Mouse (Mus musculus) testis, adult 2 months (tissue): ENCODE data around the gene Gns.

ENCODE experiments used
- CTCF ChIP-seq: fragments of 200-500 bp; IDR thresholded peaks from 2 replicates; pipeline ENCODE4 v1.5.1; 2012; ENCODE audit warnings: low read depth, mild to moderate bottlenecking, inconsistent platforms, low read length, moderate library complexity; ENCODE audit not compliant: control insufficient read depth, insufficient read depth, insufficient replicate concordance
- POLR2A ChIP-seq: fragments of 200-500 bp; IDR thresholded peaks from 2 replicates; pipeline ENCODE4 v1.6.1; 2012; ENCODE audit warnings: low read depth, mild to moderate bottlenecking, inconsistent platforms, low read length, moderate library complexity; ENCODE audit not compliant: control insufficient read depth

DNA sequence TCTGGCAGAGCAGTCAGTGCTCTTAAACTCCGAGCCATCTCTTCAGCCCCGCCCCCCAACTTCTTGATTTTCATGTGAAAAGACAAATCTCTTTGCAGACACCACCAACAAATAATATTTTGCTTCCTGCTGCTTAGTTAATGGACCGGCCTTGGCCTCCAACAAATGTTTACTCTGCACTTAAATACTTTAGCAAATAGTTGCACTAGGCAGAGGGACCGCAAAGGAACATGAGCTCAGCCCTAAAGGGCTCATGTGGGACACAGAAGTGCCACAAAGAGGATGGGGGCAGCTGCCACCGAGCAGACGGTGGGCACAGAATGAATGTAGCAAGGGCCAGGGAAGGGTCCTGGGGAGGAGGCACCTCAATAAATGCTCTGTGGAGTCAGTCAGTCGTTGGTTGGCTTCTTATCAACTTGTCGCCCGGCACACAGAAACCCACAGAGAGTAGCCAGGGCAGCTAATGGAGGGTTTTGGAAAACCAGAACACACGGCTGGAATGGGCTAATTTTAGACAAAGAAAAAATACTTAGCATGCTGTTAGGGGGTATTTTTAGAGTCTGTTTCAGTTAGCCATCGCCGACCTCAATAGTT is 67.2 kb downstream of the Gns start:
- TF ChIP-seq CTCF (no peak), POLR2A (no peak)
